Mouse (Mus musculus) G1E-ER4 (cell line): Measurements from ENCODE around the gene Grk3. TPM values are rescaled to one million over a fixed set of nuclear protein-coding genes. Genes with fewer than 3 reads are reported as not detected.

Experiments
- GATA1 ChIP-seq: IDR thresholded peaks from one replicate; pipeline ENCODE4 v1.8.0; 2012; ENCODE audit warnings: low read length, inconsistent platforms
- polyA plus RNA-seq: library from polyadenylated mRNA; stranded (reverse); fragments of >175 nt; gene quantifications from 2 replicates; pipeline ENCODE4 v1.2.3, GENCODE M21; 2012

The Grk3 gene
- polyA plus RNA-seq = not detected in 2 replicates

DNA sequence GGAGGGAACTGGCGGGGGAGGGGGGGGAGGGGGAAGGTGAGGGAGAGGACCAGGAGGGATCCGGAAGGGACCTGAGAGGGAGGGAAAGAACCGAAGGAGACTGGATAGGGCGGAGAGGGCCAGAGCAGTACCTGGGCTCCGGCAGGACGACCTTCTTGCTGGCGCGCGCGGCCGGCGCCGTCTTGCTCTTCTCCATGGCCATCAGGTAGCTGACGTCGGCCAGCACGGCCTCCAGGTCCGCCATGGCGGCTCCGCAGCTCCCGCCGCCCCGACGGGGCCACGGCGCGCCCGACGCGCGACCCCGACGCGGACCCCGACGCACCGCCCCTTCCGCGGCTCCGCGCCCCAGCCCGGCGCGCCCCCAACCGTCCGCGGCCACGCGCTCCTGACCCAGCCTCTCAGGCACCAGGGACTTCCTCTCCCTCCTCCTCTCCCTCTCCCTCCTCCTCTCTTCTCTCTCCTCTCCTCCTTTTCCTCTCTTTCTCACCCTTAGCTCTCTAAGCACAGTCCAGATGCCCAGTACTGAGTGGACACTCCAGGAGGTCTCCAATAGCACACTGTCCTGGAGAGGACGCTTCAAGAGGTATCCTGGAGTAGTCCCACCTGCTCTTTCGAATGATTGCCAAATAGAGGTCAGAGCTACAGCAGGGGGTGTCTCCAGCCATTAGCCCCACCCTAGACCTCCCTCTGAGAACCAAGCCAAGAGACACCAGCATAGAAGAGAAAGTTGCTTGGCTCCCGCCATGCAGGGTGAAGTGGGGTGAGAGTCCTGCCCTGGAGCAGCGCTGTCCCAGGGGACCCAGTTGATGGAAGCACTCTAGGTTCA lies at the start of gene Grk3:
TSS of gene Grk3 (minus strand) at position 556 of the 826 bp plus-strand sequence.
- TF ChIP-seq GATA1 = no peak

- TF ChIP-seq GATA1 = no peak
These were observed 38.7 kb upstream of the Grk3 start for GRCm38 (mm10) chr5:113054308-113054707.

- no peak for TF ChIP-seq GATA1
These were observed 35.1 kb upstream of the Grk3 start for GRCm38 (mm10) chr5:113050581-113051185.

- no peak for TF ChIP-seq GATA1
These were observed 34.3 kb upstream of the Grk3 start for GRCm38 (mm10) chr5:113049876-113050275.

DNA sequence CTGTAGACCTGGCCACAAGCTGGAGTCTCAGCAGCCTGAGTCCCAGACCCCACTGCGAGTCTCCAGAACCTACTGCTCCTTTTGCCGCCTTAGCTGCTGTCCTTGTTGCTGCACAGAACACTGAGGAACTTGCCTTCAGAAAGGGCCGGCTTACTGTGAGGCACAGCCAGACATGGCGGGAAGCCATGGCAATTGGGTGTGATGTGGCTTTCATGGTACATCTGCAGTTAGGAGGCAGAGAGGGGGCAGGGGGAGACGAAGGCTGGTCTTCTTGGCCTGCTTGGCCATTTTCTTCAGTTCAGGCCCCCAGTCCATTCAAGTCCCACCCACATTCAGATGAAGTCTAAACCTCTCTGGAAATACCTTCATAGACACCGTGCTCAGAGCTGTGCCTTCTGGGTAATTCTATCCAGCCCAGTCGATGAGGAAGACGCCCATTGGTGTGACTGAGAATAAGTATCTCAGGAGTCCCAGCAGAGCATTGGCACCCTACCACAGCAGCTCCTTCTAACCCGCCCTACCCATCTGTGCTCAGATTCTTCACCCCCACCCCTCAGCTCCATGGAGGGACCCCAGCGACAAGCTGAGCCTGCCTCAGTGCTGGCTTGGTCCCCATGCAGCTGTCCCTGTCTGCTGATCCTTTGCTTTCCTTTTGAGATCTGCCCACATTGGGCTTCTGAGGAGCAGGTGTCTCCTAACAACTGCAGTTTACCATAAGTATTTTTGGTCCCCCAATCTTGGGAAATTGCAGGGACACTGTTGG lies 30.1 kb upstream of the Grk3 start:
- TF ChIP-seq GATA1 = no peak

DNA sequence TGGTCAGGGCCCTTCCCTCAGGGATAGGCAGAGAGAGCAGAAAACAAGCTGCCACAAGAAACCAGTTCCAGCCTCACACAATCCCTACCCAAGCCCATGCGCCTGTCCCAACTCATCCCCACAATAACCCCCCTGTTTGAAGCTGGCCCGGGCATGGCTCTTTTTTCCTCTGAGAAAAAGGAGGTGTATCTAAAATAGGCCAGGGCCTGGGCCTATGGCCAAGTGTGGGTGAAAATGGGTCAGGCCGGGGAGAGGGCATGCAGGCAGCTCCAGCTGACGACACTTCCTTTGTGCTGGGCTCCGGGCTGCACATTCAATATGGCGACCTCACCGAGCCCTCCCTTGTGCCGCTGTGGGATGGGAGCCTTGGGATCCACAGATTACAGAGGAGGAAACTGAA lies 27.9 kb upstream of the Grk3 start:
- TF ChIP-seq GATA1 = no peak

- TF ChIP-seq GATA1 = no peak
These were observed 26.0 kb upstream of the Grk3 start for GRCm38 (mm10) chr5:113041567-113042071.

DNA sequence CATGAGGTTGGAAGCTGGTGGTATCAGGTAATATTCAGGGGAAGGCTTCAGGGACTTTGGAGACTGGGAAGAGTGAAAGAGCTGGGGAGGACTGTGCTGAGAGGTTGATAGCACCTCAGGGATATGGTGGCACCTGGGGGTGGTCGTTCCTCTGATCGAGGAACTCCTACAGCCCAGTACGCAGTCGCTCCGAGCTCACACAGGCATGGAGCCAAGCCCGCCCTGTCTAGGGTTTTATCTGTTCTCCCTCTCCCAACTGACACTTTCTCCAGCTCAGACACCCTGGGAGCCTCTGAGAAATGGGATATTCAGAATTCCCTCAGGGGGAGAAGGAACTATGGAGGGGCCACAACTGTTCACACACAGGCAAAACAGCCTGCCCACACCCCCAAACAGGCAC lies 25.2 kb upstream of the Grk3 start:
- no peak for TF ChIP-seq GATA1

DNA sequence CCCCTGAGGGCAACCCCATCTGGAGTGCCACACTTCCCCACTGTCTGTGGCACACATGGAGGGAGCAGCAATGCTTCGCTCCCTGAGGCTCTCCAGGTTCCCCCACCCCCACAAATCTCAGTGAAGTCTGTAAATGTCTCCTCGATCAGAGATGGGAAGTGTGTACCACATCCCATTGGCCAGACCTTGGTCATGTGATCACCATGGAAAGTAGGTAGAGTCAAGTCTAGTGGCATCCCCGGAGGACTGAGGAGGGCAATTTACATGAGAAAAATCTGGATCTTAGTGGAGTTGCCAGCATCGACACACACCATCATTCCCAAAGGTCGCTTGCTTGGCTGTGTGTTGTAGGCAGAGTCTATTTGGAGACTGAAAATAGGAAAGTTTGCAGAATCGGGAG lies 23.0 kb upstream of the Grk3 start:
- TF ChIP-seq GATA1 = no peak

DNA sequence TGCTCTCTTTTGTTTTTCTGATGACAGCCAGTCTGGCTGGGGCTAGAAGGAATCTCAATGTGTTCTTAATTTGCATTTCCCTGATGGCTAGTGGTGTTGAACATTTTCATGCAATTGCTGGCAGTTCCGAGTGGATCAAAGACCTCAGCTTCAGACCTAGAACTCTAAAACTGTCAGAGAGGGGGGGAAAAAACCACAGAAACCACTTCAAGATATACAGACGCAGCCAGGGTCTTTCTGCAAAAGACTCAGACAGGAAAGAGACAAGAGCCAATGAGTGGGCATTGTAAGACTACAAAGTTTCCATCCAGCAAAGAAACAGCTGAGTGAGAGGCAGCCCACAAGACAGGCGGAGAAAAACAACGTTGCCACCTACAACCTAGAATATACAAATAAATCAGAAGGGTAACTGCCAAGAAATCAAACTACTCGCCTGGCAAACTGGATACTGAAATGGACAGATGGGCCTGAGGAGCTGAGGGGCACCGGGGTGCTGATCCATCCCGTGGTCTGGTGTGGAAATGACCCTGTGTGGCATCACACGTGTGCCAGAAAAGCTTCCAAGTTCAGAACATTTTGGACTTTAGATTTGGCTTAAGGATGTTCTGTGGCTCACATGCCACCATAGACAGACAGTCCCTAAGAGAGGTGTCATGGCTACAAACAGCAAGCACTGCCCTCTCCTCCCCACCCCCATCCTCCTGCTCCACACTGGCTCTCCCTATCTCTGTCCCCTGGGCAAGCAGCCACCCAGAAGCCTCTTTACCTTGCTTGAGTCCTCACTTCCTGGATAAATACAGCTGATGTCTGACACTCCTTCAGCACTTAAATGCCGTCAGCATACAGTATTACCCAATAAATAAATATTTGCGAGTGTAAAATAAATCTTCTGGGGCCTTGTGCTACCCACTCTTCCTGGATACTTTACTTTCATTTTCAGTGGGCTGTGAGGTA lies 19.8 kb upstream of the Grk3 start:
- TF ChIP-seq GATA1 = no peak

DNA sequence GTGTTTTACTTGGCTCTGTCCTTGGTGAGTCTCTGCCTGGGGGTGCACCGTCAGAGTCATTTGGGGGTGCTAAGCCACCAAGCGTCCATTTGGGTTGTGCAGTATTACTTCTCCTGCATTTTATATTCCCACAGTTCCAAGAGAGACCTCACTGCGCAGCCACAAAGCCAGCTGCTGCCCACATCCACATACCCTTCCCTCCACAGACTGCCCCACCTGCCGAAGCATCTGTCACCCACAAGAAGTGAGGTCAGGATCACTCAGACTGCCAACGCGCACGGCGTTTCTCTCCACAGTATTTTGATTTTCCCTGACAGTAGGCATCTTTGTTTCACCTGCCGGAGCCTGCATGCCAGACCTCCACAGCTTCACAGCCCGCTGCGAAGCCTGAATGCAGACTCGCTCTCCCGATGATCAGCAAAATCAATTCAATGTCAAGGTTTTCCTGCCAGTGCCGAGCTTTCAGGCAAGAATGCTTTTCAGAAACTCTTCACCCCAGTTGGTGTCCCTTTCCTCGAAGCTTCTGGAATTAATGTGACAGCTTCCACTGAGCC lies 15.7 kb upstream of the Grk3 start:
- no peak for TF ChIP-seq GATA1

DNA sequence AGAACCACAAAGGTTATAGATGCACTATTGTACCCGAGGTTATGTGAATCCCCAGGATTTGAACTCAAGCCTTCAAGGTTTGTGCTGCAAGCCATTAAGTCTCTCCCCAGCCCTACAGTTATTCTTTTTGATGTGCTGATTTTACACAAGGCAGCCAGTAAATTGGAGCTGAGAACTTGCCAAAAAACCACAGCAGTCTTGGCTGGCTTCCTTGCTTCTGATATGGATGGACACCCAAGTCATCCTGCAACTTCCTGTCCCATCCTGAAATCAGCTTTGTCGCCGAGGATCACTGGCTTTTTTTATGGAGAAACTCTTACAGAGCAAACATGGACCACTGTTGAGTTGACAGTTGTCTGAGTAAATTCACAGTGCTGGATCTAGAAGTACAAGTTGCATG lies 14.5 kb upstream of the Grk3 start:
- TF ChIP-seq GATA1 = no peak

GRCm38 (mm10) chr5:113026706-113027105 lies 11.1 kb upstream of the Grk3 start:
- TF ChIP-seq GATA1 = no peak

- TF ChIP-seq GATA1 = no peak
These were observed 8.7 kb upstream of the Grk3 start for GRCm38 (mm10) chr5:113024154-113024764.

DNA sequence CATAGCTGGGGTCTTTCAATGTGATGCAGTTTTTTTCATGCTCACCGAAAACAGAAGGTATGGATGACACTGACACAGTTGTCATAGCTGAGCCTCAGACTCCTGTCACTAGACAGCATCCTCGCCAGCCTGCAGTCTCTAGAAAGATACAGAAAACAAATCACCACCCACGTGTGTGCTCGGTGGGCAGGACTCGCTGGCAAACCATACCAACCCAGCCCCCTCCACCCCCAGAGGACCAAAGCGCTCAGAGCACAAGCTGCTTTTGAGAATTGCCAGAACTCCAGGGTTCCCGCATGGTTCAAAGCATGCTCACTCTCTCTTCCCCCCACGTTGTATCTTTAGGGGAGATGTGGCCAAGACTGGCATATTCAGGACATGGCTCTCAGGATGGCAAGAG lies 2.6 kb upstream of the Grk3 start:
- no peak for TF ChIP-seq GATA1
